Mouse (Mus musculus): ENCODE data around the gene Mob3c.

The Mob3c gene

DNA sequence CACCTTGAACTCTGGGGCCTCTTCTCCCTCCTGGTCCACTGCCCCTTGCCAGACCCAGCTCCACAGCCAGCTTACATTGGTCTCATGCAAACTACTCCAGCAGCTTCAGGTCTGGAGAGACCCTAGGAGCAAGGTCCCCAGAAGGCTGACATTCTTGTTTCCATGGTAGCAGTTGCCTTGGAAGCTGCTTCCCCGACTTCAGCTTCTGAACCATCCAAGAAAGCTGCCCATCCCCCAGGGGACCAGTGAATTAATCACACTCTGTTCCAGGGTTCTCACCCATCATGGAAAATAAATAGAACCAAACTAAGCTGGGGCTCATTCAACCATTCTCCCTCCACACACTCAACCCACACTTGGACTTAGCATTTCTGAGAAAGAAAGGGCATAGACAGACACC is 53.3 kb downstream of the Mob3c start:
- no peak for DNase-seq (ENCODE audit: low spot score)

DNA sequence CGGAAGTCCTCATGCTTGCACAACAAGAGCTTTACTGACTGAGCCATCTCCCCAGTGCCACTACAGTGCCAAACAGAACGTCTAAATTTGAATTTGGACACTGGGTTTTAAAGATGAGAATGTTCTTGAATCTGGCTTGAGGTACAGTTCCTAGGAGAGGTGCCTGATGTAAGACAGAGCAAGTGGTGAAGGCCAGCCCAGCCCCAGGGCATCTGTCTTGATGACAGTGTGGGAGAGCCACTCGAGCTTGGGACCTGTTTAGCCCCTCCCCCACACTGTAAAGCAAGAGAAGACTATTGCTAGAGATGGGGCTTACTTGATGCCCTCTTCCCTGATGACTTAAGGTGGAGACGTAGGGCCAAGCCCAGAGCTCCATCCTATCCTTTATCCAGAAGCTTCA is 54.3 kb downstream of the Mob3c start:
- DNase-seq (ENCODE audit: low spot score) = no peak

DNA sequence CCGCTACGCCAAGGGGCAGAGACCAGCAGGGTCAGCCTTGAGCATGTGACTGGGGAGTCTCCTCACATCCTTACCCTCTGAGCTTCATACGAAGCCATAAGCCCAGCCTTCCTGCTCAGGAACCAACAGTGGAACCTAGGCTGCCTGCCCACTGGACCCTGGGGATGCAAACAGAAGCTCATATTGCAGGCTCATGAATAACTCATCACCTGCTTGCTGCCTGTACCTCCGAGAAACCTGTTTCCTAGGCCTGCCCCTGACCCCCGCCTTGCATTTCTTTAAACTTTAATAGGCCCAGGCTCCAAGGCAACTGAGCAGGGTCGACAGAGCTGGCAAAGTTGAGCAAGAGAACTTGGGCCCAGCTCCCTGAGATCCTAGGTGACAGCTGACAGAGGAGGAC is 56.1 kb downstream of the Mob3c start, which contains the start of gene Kncn:
Gene Kncn (plus strand): TSS at position 379 of the 400 bp plus-strand sequence.
- no peak for DNase-seq (ENCODE audit: low spot score)
